Mouse (Mus musculus) cerebellum, postnatal 25 days (tissue): Measurements from ENCODE around the gene Pdzd7.

Experiments
- DNase-seq, 2 experiments: peaks; one replicate each; pipeline ENCODE4 v3.0.0; 2021; ENCODE audit warnings: mixed read lengths in 2 of 2

Pdzd7 gene

GRCm38 (mm10) chr19:45045651-45046050 is at the start of gene Pdzd7:
Gene Pdzd7 (minus strand): TSS chr19:45045717.
- no peak for DNase-seq

- DNase-seq, result peak; percentile 37 to 64
These were observed 36.5 kb upstream of the Pdzd7 start for GRCm38 (mm10) chr19:45081841-45082550.

- peak; percentile 84 to 88 for DNase-seq
These were observed 35.8 kb upstream of the Pdzd7 start for GRCm38 (mm10) chr19:45081279-45081678.

- DNase-seq, result peak; percentile 46 to 51
These were observed 35.2 kb upstream of the Pdzd7 start for GRCm38 (mm10) chr19:45080711-45081110.

DNA sequence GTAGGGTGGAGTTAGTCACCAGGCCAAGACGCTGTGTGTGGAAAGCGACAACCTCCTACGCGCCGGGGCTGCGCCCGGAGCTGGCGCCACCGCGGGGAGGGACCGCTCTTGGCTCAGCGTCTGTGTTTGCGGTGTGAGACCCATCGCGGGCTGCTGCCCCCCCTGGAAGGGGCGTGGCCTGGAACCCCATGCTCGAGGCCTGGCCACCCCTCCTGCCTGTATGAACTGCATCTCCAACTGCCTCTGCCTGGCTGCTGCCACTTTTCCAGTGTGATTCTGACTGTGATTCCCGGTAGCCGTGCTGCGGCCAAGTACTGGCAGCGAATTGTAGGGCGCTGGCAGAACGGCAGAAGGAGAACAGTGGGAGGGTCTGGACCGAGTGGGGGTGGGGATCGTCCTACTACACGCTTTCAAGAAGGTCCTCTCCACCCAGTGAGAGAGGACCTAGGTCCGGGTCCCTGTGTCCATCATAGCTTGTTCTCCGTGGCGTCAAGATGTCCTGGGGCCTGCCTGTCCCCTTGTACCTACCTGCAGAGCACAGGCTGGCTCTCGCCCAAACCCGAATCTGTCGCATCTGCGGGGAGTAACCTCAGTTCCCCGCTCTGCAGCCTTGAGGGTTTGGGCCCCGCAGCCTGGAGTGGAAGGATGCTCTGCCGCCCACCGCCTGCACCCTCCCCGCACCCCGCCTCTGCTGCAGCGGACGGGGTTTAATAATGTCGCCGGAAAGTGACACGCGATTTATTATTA is 34.4 kb upstream of the Pdzd7 start:
- peak; percentile 76 to 79 for DNase-seq

- peak; percentile 19 to 45 for DNase-seq
These were observed 33.7 kb upstream of the Pdzd7 start for GRCm38 (mm10) chr19:45078971-45079764.

DNA sequence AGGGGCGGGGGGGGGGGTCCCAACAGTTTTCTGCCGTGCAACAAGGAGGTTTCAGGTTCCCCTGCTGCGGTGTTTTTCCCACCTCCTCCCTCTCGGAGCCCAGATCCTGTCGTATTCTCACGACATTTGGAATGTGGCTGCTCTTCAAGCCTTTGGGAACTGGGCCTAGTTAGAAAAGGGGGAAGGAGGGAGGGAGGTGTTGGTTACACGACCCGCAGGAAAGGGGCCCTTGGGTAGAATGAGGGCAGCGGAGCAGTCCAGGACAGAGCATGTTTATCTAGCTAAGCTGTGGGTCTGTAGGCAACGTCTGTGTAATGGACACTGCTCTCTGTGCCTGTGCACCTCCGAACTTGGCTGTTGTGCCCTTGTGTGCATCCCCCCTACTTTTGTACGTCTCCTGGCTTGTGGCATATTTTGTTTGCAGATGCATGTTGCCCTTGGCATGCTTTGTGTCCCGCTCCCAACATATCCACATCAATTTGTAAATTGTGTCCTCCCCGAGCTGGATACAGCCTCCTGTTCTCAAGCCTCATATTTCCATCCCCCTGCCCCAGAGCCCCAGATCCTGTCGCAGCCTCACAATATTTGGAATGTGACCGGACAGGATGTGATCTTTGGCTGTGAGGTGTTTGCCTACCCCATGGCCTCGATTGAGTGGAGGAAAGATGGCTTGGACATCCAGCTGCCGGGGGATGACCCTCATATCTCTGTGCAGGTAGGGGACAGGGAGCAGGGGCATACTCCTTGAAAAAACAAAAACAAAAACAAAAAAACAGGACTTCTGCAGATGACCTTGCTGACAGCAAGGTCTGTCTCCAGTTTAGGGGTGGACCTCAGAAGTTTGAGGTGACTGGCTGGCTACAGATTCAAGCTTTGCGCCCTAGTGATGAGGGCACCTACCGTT is 32.5 kb upstream of the Pdzd7 start:
- peak in 1 of 2 experiments; percentile 6 for DNase-seq

- DNase-seq, result peak; percentile 78 to 81
These were observed 31.3 kb upstream of the Pdzd7 start for GRCm38 (mm10) chr19:45076586-45077510.

DNA sequence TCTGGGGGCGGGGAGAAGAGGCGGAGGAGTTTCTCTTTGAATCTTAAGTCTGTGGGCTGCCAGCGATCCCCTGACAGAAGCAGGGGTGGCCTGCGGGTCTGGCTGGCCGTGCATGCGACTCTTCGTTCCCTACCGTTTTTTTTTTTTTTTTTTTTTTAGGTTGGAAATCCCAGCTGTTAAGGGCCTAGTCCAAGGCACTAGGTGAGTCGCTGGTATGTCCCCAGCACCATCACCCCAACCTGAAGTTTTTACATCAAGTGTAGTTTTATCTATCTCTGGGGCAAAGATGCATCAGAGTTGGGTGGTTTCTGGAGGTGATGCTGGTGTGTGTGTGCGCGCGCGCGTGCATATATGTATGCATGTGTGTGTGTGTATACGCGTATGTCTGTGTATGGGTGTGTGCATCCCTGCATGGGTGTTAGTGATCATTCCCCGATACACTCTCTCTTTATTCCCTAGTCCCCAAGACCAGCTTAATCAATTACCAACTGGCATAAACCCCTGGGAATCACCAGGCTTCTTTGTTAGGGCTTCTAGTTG is 30.6 kb upstream of the Pdzd7 start:
- DNase-seq, result peak in 1 of 2 experiments; percentile 22

DNA sequence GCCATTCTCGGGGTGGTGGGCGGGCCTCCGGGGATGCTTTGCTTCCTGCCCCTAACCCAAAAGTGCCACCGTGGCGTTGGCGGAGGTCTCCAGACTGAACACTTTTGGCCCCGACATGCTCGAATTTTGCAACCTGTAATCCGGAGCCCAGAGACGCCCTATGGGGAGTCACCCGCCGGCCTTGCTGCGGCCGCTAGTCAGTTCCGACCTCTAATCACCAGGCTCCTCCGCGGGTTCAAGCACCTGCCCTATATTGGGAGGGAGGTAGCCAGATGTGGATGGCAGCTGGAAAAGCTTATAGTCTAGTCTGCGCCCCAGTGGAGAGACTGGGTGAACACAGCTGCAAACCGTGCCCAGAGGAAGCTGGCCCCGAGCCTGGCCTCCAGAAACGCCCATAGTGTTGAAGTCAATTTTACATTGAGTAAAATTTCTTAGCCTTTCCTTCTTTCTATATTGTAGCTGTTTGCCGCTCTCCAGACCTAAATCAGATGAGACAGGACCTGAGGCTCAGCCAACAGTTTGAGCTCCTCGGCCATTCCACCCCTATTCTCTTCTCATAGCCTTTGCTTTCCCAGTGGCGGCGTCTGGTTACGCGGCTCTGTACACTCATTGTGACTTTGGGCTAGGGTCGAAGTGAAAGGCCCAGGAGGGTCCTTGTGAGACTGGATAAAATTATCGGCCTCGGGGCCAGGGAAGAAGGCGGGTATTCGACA is 30.0 kb upstream of the Pdzd7 start:
- peak in 1 of 2 experiments; percentile 37 for DNase-seq

DNA sequence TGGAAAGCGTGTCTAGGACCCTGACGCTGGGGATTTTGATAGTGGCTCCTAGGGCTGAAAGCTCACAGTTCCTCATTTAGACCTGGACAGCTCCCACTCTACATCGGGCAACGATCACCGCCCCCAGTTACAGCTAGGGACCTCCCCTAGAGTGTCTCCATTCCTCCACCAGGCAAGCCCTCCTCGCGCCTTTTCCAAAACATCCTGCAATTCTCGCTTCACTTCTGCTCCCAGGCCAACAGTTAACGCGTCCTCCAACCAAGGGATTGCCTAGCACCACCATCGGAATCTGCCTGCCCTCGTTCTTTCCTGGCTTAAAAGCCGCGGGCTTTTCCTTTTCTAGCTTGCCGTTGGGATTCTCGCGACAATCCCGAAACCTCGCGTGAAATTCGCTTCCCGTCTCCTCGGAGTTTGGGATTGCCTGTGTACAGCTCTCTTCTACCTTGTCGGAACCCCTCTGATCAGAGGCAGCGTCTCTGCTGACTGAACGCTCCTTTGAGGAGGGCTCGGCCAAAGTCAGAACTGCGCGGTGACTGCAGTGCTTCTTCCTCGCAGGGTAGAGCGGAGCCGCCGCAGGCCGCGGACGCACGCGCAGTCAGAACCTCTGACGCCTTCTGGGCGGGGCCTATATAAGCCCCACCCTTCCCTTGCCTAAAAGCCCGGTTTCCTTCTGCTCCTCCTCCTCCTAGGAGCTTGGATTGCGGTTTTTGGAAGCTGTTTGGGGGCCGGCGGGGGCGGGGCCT is 29.2 kb upstream of the Pdzd7 start, which contains the start of gene Kazald1:
TSS of gene Kazald1 (plus strand) at position 662 of the 743 bp plus-strand sequence.
- peak; percentile 98 for DNase-seq

DNA sequence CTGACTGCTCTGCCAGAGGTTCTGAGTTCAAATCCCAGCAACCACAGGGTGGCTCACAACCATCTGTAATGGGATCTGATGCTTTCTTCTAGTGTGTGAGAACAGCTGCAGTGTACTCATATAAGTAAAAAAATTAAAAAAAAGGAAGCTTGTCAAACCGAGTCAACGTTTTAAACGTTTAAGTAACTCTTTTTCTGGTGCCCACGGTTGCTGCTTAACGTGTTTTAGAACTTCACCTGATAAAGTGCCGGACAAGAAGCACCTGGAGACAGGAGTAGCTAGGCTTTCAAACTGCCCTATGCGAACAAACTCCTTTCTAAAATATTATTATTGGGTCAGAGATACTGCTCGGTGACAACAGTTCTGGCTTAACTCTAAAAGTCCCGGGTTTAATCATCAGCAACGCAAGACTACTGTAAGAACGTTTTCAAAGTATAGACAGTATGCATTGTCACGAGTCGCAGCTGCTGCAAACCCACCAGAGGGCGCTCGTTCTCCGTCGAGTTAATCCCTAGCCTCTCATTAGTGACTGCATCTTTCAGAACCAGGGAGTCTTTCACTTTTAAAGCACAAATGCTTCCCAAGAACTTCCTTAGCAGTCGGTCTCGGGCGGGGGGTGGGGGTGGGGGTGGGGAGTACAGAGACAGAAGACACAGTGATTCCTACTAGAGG is 28.5 kb upstream of the Pdzd7 start:
- peak; percentile 86 to 94 for DNase-seq

DNA sequence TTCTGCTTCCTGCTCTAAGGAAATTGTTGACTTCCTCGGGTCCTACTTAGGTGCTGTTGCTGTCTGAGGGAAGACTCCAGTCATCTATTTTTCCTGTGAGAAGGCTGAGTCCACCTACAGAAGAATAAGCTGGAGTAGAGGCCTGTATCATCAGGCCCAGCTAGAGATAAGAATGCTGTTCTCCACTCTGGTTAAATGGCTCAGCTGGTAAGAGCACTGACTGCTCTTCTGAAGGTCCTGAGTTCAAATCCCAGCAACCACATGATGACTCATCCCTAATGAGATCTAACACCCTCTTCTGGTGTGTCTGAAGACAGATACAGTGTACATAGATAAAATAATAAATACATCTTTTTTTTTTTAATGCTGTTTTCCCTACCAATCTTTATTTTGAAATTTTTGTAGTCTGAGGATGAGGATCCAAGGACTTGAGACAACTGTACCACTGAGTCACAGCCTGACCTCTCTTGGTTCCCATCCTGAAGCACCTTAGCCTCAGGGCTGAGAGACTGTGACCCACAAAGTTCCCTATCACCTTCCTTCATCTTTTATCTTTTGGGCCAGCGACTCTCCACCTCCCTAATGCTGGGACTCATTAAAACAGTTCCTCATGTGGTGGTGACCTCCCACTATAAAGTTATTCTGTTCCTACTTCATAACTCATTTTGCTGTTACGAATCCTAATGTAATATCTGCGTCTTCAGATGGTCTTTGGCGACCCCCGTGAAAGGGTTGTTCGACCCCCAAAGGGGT is 22.4 kb upstream of the Pdzd7 start:
- DNase-seq, result no peak

- DNase-seq, result no peak
These were observed 21.7 kb upstream of the Pdzd7 start for GRCm38 (mm10) chr19:45067170-45067569.

DNA sequence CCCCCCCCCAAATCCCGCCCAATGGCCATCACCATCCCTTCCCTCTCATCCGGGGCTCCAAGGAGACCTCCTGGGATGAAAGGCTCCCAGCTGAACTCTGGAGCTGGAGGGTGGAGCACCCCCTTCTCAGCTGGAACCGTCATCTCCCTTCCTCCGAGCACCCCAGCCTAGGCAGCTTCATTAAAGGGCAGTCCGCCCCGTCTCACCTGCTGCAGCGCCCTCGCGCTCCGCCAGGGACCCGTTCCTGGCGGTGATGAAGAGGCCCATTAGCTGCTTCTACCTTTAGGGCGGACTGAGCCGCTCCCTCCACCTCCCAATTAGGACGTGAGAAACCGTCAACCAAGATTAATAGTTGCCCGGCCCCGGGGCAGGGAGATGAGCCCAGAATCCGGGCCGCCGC is 19.7 kb upstream of the Pdzd7 start:
- no peak for DNase-seq

GRCm38 (mm10) chr19:45063565-45064292 is 18.2 kb upstream of the Pdzd7 start:
- peak; percentile 69 to 84 for DNase-seq

DNA sequence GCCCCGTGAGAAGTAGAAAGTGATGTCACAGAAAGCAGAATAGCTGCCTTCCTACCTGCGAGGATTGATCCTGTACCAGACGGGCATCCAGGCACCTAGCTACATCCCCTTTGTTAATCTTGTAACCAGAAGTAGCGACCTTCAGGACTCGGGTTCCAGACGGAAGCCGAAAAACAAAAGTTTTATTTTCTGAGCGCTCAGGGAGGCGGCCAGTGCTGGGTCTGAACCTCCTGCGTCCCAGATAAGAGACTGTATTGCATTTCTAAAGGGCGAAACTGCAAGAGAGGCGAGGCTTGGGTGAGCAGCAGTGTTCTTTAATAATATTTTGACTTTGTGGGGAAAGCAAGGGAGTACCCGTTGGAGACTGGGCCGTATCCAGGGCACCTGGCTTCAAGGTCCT is 13.3 kb upstream of the Pdzd7 start:
- no peak for DNase-seq
